Mouse (Mus musculus): ENCODE measurements around the gene Mstn.

Mstn gene

GRCm38 (mm10) chr1:53110561-53110960 lies 49.1 kb downstream of the Mstn start:
- DNase-seq, result no peak
